Mouse (Mus musculus): ENCODE results near the gene Tbx19.

DNA sequence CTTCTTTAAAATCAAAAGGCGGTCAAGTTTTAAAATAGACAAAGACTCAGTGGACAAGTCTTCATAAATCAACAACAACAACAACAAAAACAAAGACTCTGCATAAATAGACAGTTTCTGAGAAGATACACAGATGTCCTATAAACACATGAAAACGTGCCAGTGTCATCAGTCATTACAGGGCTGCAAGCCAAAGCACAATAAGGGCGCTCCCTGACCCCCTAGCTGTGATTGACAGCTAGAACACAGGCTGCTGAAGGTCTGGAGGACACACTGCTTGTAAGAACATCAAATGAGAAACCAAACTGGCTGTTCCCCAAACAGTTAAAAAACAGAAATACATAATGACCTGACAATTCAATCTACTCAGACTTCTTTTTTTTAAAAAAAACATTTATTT lies 39.1 kb upstream of the Tbx19 start:
- TF ChIP-seq POLR2AphosphoS2 (IDR thresholded peaks at IDR 0.05; ENCODE audit: low read depth, low read length): no peak
- TF ChIP-seq ZC3H11A (IDR thresholded peaks at IDR 0.05; ENCODE audit: low read depth, low read length): no peak
- TF ChIP-seq JUND (conservative IDR thresholded peaks at IDR 0.05; ENCODE audit: low read depth, low read length): no peak
- no peak for TF ChIP-seq MAFK (IDR thresholded peaks at IDR 0.05; ENCODE audit: insufficient replicate concordance, low read length)
- TF ChIP-seq TCF12 (IDR thresholded peaks at IDR 0.05; ENCODE audit: low read depth, low read length): no peak
- TF ChIP-seq EP300 (IDR thresholded peaks at IDR 0.05; ENCODE audit: low read length): no peak
- no peak for TF ChIP-seq CHD1 (IDR thresholded peaks at IDR 0.05; ENCODE audit: low read depth, low read length)
- TF ChIP-seq UBTF (IDR thresholded peaks at IDR 0.05; ENCODE audit: low read depth, low read length): no peak
- TF ChIP-seq ELF1 (IDR thresholded peaks at IDR 0.05; ENCODE audit: low read depth, low read length): no peak
- no peak for TF ChIP-seq MXI1 (IDR thresholded peaks at IDR 0.05; ENCODE audit: low read depth, low read length)
